Mouse (Mus musculus): ENCODE data around the gene Zbtb16.

DNA sequence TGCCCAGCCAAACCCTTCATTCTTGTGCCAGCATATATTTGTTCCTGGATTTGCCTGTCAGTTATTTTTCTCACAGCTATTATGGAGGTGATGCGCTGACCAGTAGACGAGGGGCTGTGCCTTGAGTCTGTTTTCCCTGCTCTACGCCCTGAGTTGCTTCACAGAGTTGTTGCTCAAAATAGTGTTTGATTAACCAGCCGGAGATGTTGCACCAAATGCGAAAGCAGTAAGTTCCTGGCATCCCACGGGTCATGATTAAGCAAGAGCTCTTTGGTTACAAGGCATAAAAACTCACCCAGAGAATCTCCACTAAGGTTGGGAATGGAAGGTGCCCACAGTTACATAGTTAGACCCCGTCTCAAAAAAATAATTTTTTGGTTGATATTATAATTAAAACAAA, 229.9 kb downstream of the Zbtb16 start:
- TF ChIP-seq POLR2A (IDR thresholded peaks at IDR 0.05; ENCODE audit: control insufficient read depth, extremely low read depth, insufficient read depth, low read length, poor library complexity) (no peak), CTCF (IDR thresholded peaks at IDR 0.05; ENCODE audit: borderline replicate concordance, control insufficient read depth, extremely low read depth, insufficient read depth, low read length, poor library complexity) (no peak)

Measured in thymus, adult 2 months (tissue).